Comparison of ENCODE assay signal across 11 mouse cellular contexts in the genomic region with DNA sequence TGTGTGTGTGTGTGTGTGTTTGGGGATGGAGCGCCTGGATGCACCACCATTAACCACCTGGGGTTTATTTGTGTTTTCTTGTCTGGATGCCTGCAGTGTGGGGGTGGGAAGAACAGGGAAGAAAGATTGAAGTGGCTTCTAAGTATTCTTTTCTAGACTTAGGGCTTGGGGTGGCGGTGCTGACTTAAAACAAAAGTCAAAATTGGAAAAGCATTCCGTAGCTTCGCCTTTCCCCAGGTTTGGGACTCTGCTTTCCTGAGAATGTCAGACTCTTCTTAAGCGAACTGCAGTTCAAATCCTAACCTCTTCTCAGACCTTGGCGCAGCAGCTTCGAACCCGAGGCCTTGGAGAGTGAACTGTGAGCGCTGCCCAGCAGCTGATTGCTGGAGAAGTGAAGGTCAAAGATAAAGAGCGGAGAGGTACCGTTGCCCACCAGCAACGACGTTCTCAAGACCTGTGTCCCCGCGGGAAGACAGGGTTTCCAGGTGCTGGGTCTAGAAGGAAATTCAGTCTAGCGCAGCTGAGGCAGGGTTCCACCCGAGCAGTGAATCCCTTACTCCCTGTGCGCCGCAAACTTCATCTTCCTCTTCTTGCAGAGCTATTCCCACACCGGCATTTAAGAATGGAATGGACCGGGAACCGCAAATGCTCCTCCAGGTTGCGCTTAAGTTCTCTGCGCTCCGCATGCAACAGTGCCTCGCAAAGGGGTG. TPM values are rescaled to one million over a fixed set of nuclear protein-coding genes. Genes with fewer than 3 reads are reported as not detected.
DNase-seq lines count a peak whose midpoint lies in the region; ATAC-seq and TF ChIP-seq lines count a peak whose summit lies in the region.
"Had no signal": no experiment of that assay in that cellular context is flagged by ENCODE, and none has a peak within 500 bp of the region (broad histone marks: within the 10 kb centered on the region; RNA-seq: fewer than 3 reads in every experiment).

No protein-coding gene starts in this region.

- 9% methylated on average over 26 of the region's 26 CpGs for WGBS in heart, embryonic 15.5 days
- WGBS in forebrain, embryonic 14.5 days, result 3% methylated on average over 26 of the region's 26 CpGs
- WGBS in limb, embryonic 12.5 days, result 1% methylated on average over 25 of the region's 26 CpGs
- 3% methylated on average over 26 of the region's 26 CpGs for WGBS in neural tube, embryonic 15.5 days
- WGBS in thymus, adult 2 months, result 11% methylated on average over 26 of the region's 26 CpGs

- H3K27ac ChIP-seq in heart, embryonic 15.5 days, result no peak overlapping the region
- peak overlapping the region; percentile 99 for H3K27ac ChIP-seq in forebrain, embryonic 14.5 days (ENCODE audit: low read depth, low read length)
- peak overlapping the region; percentile 99 for H3K27ac ChIP-seq in limb, embryonic 12.5 days
- H3K27ac ChIP-seq in neural tube, embryonic 15.5 days (replicated peaks), result peak overlapping the region; percentile 76
- no peak overlapping the region for H3K27ac ChIP-seq in thymus, adult 2 months (ENCODE audit: control insufficient read depth, insufficient read depth, low read length)
- H3K27ac ChIP-seq: stomach, embryonic 15.5 days had no signal

- peaks cover 48% of the 10 kb centered on the region for H3K4me1 ChIP-seq in heart, embryonic 15.5 days (replicated peaks)
- peaks cover 11% of the 10 kb centered on the region for H3K4me1 ChIP-seq in forebrain, embryonic 14.5 days (ENCODE audit: control insufficient read depth, insufficient read depth, low read length)
- H3K4me1 ChIP-seq in limb, embryonic 12.5 days (replicated peaks), result peaks cover 40% of the 10 kb centered on the region
- H3K4me1 ChIP-seq in neural tube, embryonic 15.5 days, result peaks cover 46% of the 10 kb centered on the region
- no peaks in the 10 kb centered on the region for H3K4me1 ChIP-seq in thymus, adult 2 months (replicated peaks; ENCODE audit: control insufficient read depth, insufficient read depth, low read length)

- H3K4me3 ChIP-seq in heart, embryonic 15.5 days, result peak overlapping the region; percentile 4; the same call in 1 of the 2 replicates
- peak overlapping the region; percentile 71 for H3K4me3 ChIP-seq in forebrain, embryonic 14.5 days (ENCODE audit: low read depth, low read length)
- peak overlapping the region; percentile 78 for H3K4me3 ChIP-seq in limb, embryonic 12.5 days (replicated peaks)
- H3K4me3 ChIP-seq in neural tube, embryonic 15.5 days (replicated peaks), result peak overlapping the region; percentile 9
- H3K4me3 ChIP-seq in thymus, adult 2 months (ENCODE audit: control insufficient read depth, insufficient read depth, low read length), result no peak overlapping the region

- TF ChIP-seq POLR2A in thymus, adult 2 months (IDR thresholded peaks at IDR 0.05; ENCODE audit: control insufficient read depth, extremely low read depth, insufficient read depth, low read length, poor library complexity), result no peak

- no peaks in the 10 kb centered on the region for H3K36me3 ChIP-seq in heart, embryonic 15.5 days
- no peaks in the 10 kb centered on the region for H3K36me3 ChIP-seq in forebrain, embryonic 14.5 days (ENCODE audit: control insufficient read depth, insufficient read depth, low read length)
- no peaks in the 10 kb centered on the region for H3K36me3 ChIP-seq in limb, embryonic 12.5 days
- H3K36me3 ChIP-seq in neural tube, embryonic 15.5 days, result no peaks in the 10 kb centered on the region
- H3K36me3 ChIP-seq in thymus, adult 2 months (ENCODE audit: control insufficient read depth, insufficient read depth, low read length), result no peaks in the 10 kb centered on the region
- H3K36me3 ChIP-seq: stomach, embryonic 15.5 days had no signal

- DNase-seq in heart, postnatal 36 days, result no peak
- no peak for DNase-seq in forebrain, embryonic 14.5 days (ENCODE audit: low spot score)
- no peak for DNase-seq in thymus, adult 2 months
- no peak for DNase-seq in gastrocnemius, adult 8-10 months (ENCODE audit: low spot score in 2 of 2)
- no peak for DNase-seq in lung, postnatal 25 days (ENCODE audit: low spot score)
- DNase-seq: layer of hippocampus, adult 9-11 months had no signal

- peak overlapping the region; percentile 11; the same call in 1 of the 2 replicates for H3K4me2 ChIP-seq in heart, embryonic 15.5 days
- H3K4me2 ChIP-seq in forebrain, embryonic 14.5 days (ENCODE audit: low read length), result peak overlapping the region; percentile 75
- H3K4me2 ChIP-seq in limb, embryonic 12.5 days, result peak overlapping the region; percentile 79
- peak overlapping the region; percentile 90 for H3K4me2 ChIP-seq in neural tube, embryonic 15.5 days

- intact Hi-C loops in heart, postnatal 36 days (cut with DNase I), result no loop called here

- H3K9ac ChIP-seq in heart, embryonic 15.5 days, result no peak overlapping the region
- peak overlapping the region; percentile 37 for H3K9ac ChIP-seq in forebrain, embryonic 14.5 days (ENCODE audit: low read length)
- H3K9ac ChIP-seq in limb, embryonic 12.5 days (replicated peaks), result peak overlapping the region; percentile 98
- H3K9ac ChIP-seq in neural tube, embryonic 15.5 days (replicated peaks), result no peak overlapping the region; the same call in 1 of the 2 replicates
- H3K9ac ChIP-seq: stomach, embryonic 15.5 days had no signal

- ATAC-seq in heart, embryonic 15.5 days (replicated peaks; ENCODE audit: insufficient number of reproducible peaks, insufficient read depth, low FRiP score, low read depth), result no peak
- no peak for ATAC-seq in forebrain, embryonic 14.5 days
- ATAC-seq in limb, embryonic 12.5 days (ENCODE audit: insufficient number of reproducible peaks, insufficient read depth, low FRiP score, low TSS enrichment, low read depth), result no peak
- ATAC-seq in neural tube, embryonic 15.5 days (ENCODE audit: low FRiP score), result no peak

- H3K9me3 ChIP-seq in heart, embryonic 15.5 days (replicated peaks), result no peaks in the 10 kb centered on the region
- H3K9me3 ChIP-seq in forebrain, embryonic 14.5 days (replicated peaks; ENCODE audit: control insufficient read depth, low read length), result no peaks in the 10 kb centered on the region
- no peaks in the 10 kb centered on the region for H3K9me3 ChIP-seq in limb, embryonic 12.5 days
- no peaks in the 10 kb centered on the region for H3K9me3 ChIP-seq in neural tube, embryonic 15.5 days (replicated peaks)
- H3K9me3 ChIP-seq: stomach, embryonic 15.5 days had no signal

- TF ChIP-seq CTCF in thymus, adult 2 months (IDR thresholded peaks at IDR 0.05; ENCODE audit: borderline replicate concordance, control insufficient read depth, extremely low read depth, insufficient read depth, low read length, poor library complexity), result no peak

- peaks cover 93% of the 10 kb centered on the region for H3K27me3 ChIP-seq in heart, embryonic 15.5 days
- 0 out of 2 replicates have a peak, but pooled peaks cover 6% of the 10 kb centered on the region for H3K27me3 ChIP-seq in forebrain, embryonic 14.5 days (replicated peaks; ENCODE audit: control insufficient read depth, insufficient read depth, low read length)
- peaks cover 58% of the 10 kb centered on the region for H3K27me3 ChIP-seq in limb, embryonic 12.5 days
- peaks cover 25% of the 10 kb centered on the region for H3K27me3 ChIP-seq in neural tube, embryonic 15.5 days (replicated peaks)
- peaks cover 14% of the 10 kb centered on the region for H3K27me3 ChIP-seq in thymus, adult 2 months (ENCODE audit: control insufficient read depth, insufficient read depth, low read length)

RNA-seq across cellular contexts. Expression of gene Sall1, which starts 2.8 kb away (rescaled TPM):
- 2.5 and 3.6 TPM in 2 replicates for polyA plus RNA-seq in heart, embryonic 15.5 days (2015; fragmentation: Nextera tagmentation; extraction: Ambion mirVana)
- 1 to 10 TPM; 1.0 to 1.5 TPM for total RNA-seq in heart, postnatal 36 days (2021)
- 14.8 and 16.0 TPM in 2 replicates for polyA plus RNA-seq in forebrain, embryonic 14.5 days (2014; fragmentation: Nextera tagmentation; extraction: Ambion mirVana)
- 17.9 and 22.3 TPM in 2 replicates for polyA plus RNA-seq in limb, embryonic 12.5 days (2016; fragmentation: Nextera tagmentation; extraction: Ambion mirVana)
- polyA plus RNA-seq in neural tube, embryonic 15.5 days (2015; fragmentation: Nextera tagmentation; extraction: Ambion mirVana), result 11.6 and 11.7 TPM in 2 replicates
- 0.03 and 0.04 TPM in 2 replicates for polyA plus RNA-seq in thymus, adult 2 months (2012; rRNA removed)
- not detected for total RNA-seq in gastrocnemius, adult 8-10 months (2022)
- total RNA-seq: monocyte, adult 5-6 weeks had no signal

Comparison
In these comparisons a context has a peak if more than half of its experiments do, and no peak if none do; other contexts are left out.
1. H3K27ac ChIP-seq: peak in forebrain, embryonic 14.5 days (single experiment), limb, embryonic 12.5 days (single experiment) and neural tube, embryonic 15.5 days (single experiment); none in heart, embryonic 15.5 days (single experiment) and thymus, adult 2 months (single experiment).
2. H3K4me2 ChIP-seq: peak in every context shown above with its lines; median percentile 90 in neural tube, embryonic 15.5 days; 79 in limb, embryonic 12.5 days; 75 in forebrain, embryonic 14.5 days; 11 in heart, embryonic 15.5 days.
3. H3K9ac ChIP-seq: peak in forebrain, embryonic 14.5 days (single experiment) and limb, embryonic 12.5 days (single experiment); none in heart, embryonic 15.5 days (single experiment) and neural tube, embryonic 15.5 days (single experiment).